Mouse (Mus musculus) midbrain, embryonic 10.5 days (tissue): ENCODE measurements at regions not wholly inside any gene's neighbourhood (a gene's known extent, or its start where the extent isn't known, plus 50 kb on each side); places are given as distances from the start of the nearest gene placed in this dataset.
"Not testable (repeated sequence)": the region's sequence is repeated elsewhere in the genome, so short reads cannot be mapped to it uniquely, and the experiment has no call there.

Experiments
- DNase-seq: peaks from one replicate; pipeline ENCODE4 v3.0.0-alpha.2; 2017; ENCODE audit warnings: low spot score
- H3K27ac ChIP-seq: fragments of 300-500 bp; sonication (generic); replicated peaks from 2 replicates; pipeline ENCODE4 v1.5.1; 2016; ENCODE audit warnings: mild to moderate bottlenecking
- H3K27me3 ChIP-seq: fragments of 300-500 bp; sonication (generic); 2 replicates; pipeline ENCODE4 v1.6.1; 2016; ENCODE audit warnings: low read depth, mild to moderate bottlenecking; ENCODE audit not compliant: poor library complexity, severe bottlenecking
- H3K36me3 ChIP-seq: fragments of 300-500 bp; sonication (generic); 2 replicates; pipeline ENCODE4 v1.6.1; 2016; ENCODE audit warnings: mild to moderate bottlenecking, moderate library complexity
- H3K4me1 ChIP-seq: fragments of 300-500 bp; sonication (generic); 2 replicates; pipeline ENCODE4 v1.6.1; 2016
- H3K4me3 ChIP-seq: fragments of 300-500 bp; sonication (generic); 2 replicates; pipeline ENCODE4 v1.5.1; 2016; ENCODE audit warnings: mild to moderate bottlenecking, moderate library complexity
- H3K9me3 ChIP-seq: fragments of 300-500 bp; sonication (generic); replicated peaks from 2 replicates; pipeline ENCODE4 v1.6.1; 2016; ENCODE audit warnings: mild to moderate bottlenecking
- WGBS: fragments of 180-500 bp; shearing (Covaris S2); methylation state at CpG from one replicate; pipeline ENCODE4 v1.1.7; 2016; 5-methylcytosine and 5-hydroxymethylcytosine counted together

- H3K4me3 ChIP-seq, result no peak overlapping the region
- no peak for DNase-seq
- WGBS, result 94% methylated on average over 2 of the region's 2 CpGs
Measured at GRCm38 (mm10) chr3:155824863-155825262, 731.6 kb downstream of the Lrriq3 start.

DNA sequence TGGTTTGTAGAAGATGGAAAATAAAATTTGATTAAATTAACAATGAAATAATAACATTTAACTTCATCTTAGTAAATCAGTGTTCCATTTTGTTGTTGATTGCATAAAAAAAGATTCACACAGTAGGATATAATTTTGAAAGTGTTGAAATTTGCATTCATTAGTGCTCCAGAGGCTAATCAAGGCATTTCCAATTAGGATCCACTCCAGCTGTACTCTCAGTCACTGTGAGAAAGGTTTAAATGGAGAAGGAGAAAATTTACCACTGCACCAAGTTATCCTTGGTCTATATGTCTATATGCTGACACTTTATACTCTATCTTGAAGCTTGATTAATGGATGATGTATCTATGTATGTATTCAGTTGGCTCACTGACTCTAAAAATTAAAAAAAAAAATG is 695.3 kb upstream of the Negr1 start:
- Histone ChIP-seq H3K9me3 (no peaks in the 10 kb centered on the region), H3K36me3 (no peaks in the 10 kb centered on the region), H3K27me3 (no peaks in the 10 kb centered on the region), H3K4me1 (no peaks in the 10 kb centered on the region), H3K4me3 (no peak overlapping the region), H3K27ac (no peak overlapping the region)
- DNase-seq, result no peak

More at GRCm38 (mm10) chr3:155824863-155825262, 731.6 kb downstream of the Lrriq3 start:
- Histone ChIP-seq H3K27me3 (no peaks in the 10 kb centered on the region), H3K4me1 (no peaks in the 10 kb centered on the region), H3K9me3 (no peaks in the 10 kb centered on the region), H3K36me3 (no peaks in the 10 kb centered on the region), H3K27ac (no peak overlapping the region)

DNA sequence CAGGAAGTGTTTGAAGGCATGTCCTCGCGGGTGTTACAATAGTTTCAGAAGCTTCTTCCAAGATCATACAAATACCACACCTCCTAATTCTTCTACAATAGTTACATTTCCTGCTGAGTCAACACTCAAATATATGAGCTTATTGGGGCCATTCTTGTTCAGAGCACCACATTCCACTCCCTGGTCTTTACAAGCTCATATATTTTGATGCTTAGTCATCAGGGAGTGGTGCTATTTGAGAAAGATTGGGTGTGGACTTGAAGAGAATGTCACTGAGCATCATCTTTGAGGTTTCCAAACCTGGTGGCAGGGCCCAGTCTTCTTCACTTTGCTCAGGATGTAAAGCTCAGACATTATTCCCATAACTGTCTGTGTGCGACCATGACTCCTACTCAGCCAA is 685.9 kb upstream of the Negr1 start:
- no peak overlapping the region for H3K27ac ChIP-seq
- no peak overlapping the region for H3K4me3 ChIP-seq
- no peaks in the 10 kb centered on the region for H3K36me3 ChIP-seq
- no peak for DNase-seq
- 94% methylated on average over 3 of the region's 3 CpGs for WGBS
- no peaks in the 10 kb centered on the region for H3K4me1 ChIP-seq
- H3K9me3 ChIP-seq, result no peaks in the 10 kb centered on the region
- H3K27me3 ChIP-seq, result no peaks in the 10 kb centered on the region

- Histone ChIP-seq H3K4me1 (no peaks in the 10 kb centered on the region), H3K27ac (no peak overlapping the region), H3K9me3 (0 out of 2 replicates have a peak, but pooled peaks cover 5% of the 10 kb centered on the region), H3K36me3 (no peaks in the 10 kb centered on the region), H3K4me3 (no peak overlapping the region), H3K27me3 (no peaks in the 10 kb centered on the region)
- DNase-seq, result no peak
- WGBS, result 88% methylated on average over 2 of the region's 2 CpGs
Measured at GRCm38 (mm10) chr3:155878401-155878800, 683.2 kb upstream of the Negr1 start.

DNA sequence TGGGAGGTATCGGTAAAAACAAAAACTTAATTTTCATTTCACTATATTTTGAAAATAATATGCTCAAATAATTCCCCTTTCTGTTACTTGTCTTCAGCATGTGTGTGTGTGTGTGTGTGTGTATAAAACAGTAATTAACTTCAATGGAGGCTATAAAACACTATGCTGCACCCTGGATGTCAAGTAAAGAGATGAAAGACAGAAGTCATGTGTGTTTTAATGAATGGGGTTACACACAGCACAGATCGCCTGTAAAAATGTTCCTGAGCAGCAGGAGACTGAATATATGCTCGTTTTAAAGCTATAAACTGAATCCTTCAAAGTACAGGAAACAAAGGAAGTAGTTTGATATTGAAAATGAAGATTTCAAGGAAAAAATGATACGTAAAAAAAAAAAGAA is 680.9 kb upstream of the Negr1 start:
- no peak overlapping the region for H3K4me3 ChIP-seq
- 0 out of 2 replicates have a peak, but pooled peaks cover 5% of the 10 kb centered on the region for H3K9me3 ChIP-seq
- no peaks in the 10 kb centered on the region for H3K36me3 ChIP-seq
- no peak for DNase-seq
- 88% methylated on average over 4 of the region's 4 CpGs for WGBS
- no peaks in the 10 kb centered on the region for H3K4me1 ChIP-seq
- no peaks in the 10 kb centered on the region for H3K27me3 ChIP-seq
- no peak overlapping the region for H3K27ac ChIP-seq

- Histone ChIP-seq H3K9me3 (no peaks in the 10 kb centered on the region), H3K4me1 (no peaks in the 10 kb centered on the region), H3K27me3 (no peaks in the 10 kb centered on the region), H3K4me3 (no peak overlapping the region), H3K36me3 (no peaks in the 10 kb centered on the region), H3K27ac (no peak overlapping the region)
- WGBS, result 90% methylated on average over 6 of the region's 6 CpGs
- no peak for DNase-seq
Measured at GRCm38 (mm10) chr3:155915981-155916380, 645.6 kb upstream of the Negr1 start.

- WGBS, result 86% methylated on average over 2 of the region's 2 CpGs
- DNase-seq, result no peak
- Histone ChIP-seq H3K27me3 (no peaks in the 10 kb centered on the region), H3K4me3 (no peak overlapping the region), H3K36me3 (no peaks in the 10 kb centered on the region), H3K9me3 (no peaks in the 10 kb centered on the region), H3K27ac (no peak overlapping the region), H3K4me1 (no peaks in the 10 kb centered on the region)
Measured at GRCm38 (mm10) chr3:155942896-155943295, 618.7 kb upstream of the Negr1 start.

GRCm38 (mm10) chr3:155944042-155944735 is 617.4 kb upstream of the Negr1 start:
- no peaks in the 10 kb centered on the region for H3K36me3 ChIP-seq
- DNase-seq, result no peak
- WGBS, result 26% methylated on average over 2 of the region's 2 CpGs
- H3K9me3 ChIP-seq, result no peaks in the 10 kb centered on the region
- H3K27ac ChIP-seq, result no peak overlapping the region
- H3K4me1 ChIP-seq, result no peaks in the 10 kb centered on the region
- no peak overlapping the region for H3K4me3 ChIP-seq
- H3K27me3 ChIP-seq, result no peaks in the 10 kb centered on the region

- WGBS, result 95% methylated on average over 2 of the region's 2 CpGs
- Histone ChIP-seq H3K36me3 (no peaks in the 10 kb centered on the region), H3K9me3 (no peaks in the 10 kb centered on the region), H3K27me3 (no peaks in the 10 kb centered on the region), H3K4me1 (no peaks in the 10 kb centered on the region), H3K27ac (no peak overlapping the region), H3K4me3 (no peak overlapping the region)
- DNase-seq, result no peak
Measured at GRCm38 (mm10) chr3:155945188-155945587, 616.4 kb upstream of the Negr1 start.

DNA sequence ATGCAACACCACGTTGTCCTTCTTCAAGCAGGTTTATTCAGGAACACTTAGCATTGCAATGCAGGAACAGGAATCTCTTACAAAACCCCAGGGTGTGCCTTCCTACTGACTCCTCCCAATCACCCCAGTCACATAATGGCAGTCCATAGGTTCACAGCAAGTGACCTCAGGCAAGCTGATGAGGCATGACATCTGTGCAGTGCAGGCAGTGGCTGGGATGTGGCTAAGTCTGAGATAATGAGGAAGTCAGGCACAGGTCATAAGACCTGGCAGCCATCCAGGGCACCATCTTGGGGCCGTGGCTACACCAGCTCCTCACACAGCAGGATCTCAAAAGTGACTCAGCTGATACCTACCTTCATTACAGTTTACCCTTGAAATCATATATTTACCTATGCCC is 599.1 kb upstream of the Negr1 start:
- H3K9me3 ChIP-seq, H3K36me3 ChIP-seq, DNase-seq, H3K4me3 ChIP-seq, H3K27ac ChIP-seq, H3K27me3 ChIP-seq, H3K4me1 ChIP-seq: not testable (repeated sequence)
- WGBS, result 58% methylated on average over 2 of the region's 2 CpGs

DNA sequence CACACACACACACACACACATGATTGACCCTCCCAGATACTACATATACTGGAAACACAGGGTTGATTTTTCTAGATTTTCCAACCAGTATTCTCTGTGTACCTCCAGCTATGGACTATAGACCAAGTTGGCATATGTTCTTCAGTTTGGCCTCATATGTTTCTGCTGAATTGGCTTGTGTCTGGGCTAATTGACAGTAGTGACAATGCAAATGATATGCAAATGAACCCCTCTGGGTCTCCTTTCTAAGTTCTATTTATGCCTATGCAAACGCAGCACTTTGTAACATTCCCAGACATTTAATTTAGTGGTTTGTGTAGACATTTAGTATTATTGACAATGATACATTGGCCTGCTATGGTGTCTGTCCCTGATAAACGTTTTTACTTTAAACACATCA is 582.0 kb upstream of the Negr1 start:
- Histone ChIP-seq H3K4me3 (no peak overlapping the region), H3K27ac (no peak overlapping the region), H3K27me3 (no peaks in the 10 kb centered on the region), H3K9me3 (no peaks in the 10 kb centered on the region), H3K36me3 (no peaks in the 10 kb centered on the region), H3K4me1 (no peaks in the 10 kb centered on the region)
- 82% methylated on average over 2 of the region's 2 CpGs for WGBS
- DNase-seq, result no peak

DNA sequence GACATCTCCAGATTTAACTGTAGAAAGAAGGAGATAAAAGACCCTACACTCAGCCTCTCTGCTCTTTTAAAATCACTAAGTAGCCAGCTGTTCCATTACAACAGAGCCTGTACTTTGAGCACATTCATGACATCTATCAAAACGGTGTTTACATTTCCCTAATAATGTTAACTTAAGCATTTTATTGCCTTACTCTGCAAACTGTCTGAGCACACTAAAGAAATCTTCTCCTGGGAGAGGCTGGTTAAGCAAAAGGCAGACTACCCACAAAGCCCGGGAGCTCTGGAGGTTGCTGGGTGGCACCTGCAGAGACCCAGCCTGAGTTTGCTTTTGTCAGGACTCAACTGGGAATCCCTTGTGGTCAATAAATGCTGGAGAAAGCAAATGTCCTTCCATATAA is 567.5 kb upstream of the Negr1 start:
- DNase-seq, result no peak
- no peaks in the 10 kb centered on the region for H3K36me3 ChIP-seq
- H3K27me3 ChIP-seq, result no peaks in the 10 kb centered on the region
- H3K9me3 ChIP-seq, result no peaks in the 10 kb centered on the region
- H3K27ac ChIP-seq, result no peak overlapping the region
- no peak overlapping the region for H3K4me3 ChIP-seq
- no peaks in the 10 kb centered on the region; the same call in 1 of the 2 replicates for H3K4me1 ChIP-seq
- 66% methylated on average over 2 of the region's 2 CpGs for WGBS

DNA sequence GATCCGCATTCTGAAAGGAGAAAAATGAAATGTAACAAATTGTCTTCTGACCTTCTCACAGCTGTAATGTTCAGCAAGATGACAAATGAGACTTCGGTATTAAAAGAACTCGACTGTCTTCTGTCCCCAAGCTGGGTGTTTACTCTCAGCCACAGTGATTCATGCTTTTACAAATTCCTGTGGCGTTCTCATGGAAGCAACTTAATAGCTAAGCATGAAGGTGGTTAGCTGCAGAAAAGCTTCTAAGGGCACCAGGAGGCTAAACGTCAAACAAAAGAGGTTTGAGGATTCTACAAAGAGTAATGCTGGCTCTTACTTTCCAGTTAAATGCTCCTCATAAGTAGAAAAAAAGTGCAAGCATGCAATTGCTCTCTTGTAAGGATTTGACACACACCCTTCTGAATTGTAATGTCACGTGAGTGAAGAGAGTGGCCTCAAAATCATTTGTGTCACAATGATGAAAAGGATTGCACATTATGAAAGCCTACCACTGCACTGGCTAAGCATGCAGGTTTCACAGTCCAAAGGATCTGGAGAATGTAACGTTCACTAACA is 543.8 kb upstream of the Negr1 start:
- 57% methylated on average over 7 of the region's 7 CpGs for WGBS
- H3K36me3 ChIP-seq, result no peaks in the 10 kb centered on the region
- H3K27ac ChIP-seq, result no peak overlapping the region
- H3K4me3 ChIP-seq, result no peak overlapping the region
- peaks cover 5% of the 10 kb centered on the region; the same call in 1 of the 2 replicates for H3K4me1 ChIP-seq
- DNase-seq, result no peak
- H3K9me3 ChIP-seq, result no peaks in the 10 kb centered on the region
- H3K27me3 ChIP-seq, result no peaks in the 10 kb centered on the region
